Mouse (Mus musculus) adrenal gland, postnatal 4 days (tissue): ENCODE data around the gene Bicral. TPM values are rescaled to one million over a fixed set of nuclear protein-coding genes. Genes with fewer than 3 reads are reported as not detected.
"Not testable (repeated sequence)": the region's sequence is repeated elsewhere in the genome, so short reads cannot be mapped to it uniquely, and the experiment has no call there.

ENCODE experiments used
- DNase-seq, 2 experiments: peaks; one replicate each; pipeline ENCODE4 v3.0.0; 2021 to 2022; ENCODE audit warnings: low spot score in 2 of 2, mixed read lengths in 2 of 2
- total RNA-seq, 2 experiments: library from RNA; stranded (reverse); gene quantifications; 2 replicates each; pipeline ENCODE4 v1.2.3; 2021

Bicral gene
- total RNA-seq, 2 experiments from 2014 or later: 21.6 to 24.8 TPM

GRCm38 (mm10) chr17:46808376-46808775, 49.9 kb downstream of the Bicral start:
- DNase-seq: no peak

GRCm38 (mm10) chr17:46801761-46802160, 56.5 kb downstream of the Bicral start:
- no peak for DNase-seq

DNA sequence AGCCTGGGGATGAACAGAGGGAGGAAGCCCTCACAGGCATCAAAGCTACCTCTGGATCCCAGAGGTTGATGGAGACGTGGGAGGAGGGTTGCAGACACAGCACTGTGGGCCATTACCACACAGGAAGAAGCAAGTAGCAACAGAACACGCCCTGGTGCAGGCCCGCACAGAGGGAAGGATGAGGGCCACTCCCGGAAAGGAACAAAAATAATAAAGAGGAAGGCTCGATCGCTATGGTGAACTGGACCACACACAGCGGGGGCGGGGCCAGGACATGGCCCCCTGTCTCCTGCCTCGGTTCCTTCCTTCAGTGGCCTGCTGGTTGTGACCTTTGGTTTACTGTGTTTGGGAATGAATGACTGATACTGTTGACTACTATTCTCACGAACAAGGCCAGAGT, 58.6 kb downstream of the Bicral start:
- DNase-seq: no peak

- no peak for DNase-seq
Measured at GRCm38 (mm10) chr17:46797386-46797785, 60.9 kb downstream of the Bicral start.

DNA sequence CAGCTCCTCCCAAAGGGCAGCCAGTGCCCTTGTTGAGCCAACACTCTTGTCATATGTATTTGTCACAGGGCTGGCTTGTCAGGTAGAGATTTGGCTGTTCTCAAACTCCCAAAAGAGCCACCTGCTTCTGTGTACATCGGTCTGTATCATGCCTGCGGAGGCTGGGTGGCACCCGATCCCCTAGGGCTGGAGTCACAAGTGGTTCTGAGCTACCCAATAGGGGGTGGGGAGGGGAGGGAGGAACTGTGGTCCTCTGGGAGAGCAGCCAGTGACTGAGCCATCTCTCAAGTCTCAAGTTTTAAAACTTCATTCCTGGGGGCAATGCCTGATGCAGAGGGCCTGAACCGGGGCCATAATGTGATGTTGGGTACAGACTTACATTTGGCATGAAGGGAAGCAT, 61.5 kb downstream of the Bicral start:
- no peak for DNase-seq

- DNase-seq: no peak
Measured at GRCm38 (mm10) chr17:46792963-46793362, 65.3 kb downstream of the Bicral start.

DNA sequence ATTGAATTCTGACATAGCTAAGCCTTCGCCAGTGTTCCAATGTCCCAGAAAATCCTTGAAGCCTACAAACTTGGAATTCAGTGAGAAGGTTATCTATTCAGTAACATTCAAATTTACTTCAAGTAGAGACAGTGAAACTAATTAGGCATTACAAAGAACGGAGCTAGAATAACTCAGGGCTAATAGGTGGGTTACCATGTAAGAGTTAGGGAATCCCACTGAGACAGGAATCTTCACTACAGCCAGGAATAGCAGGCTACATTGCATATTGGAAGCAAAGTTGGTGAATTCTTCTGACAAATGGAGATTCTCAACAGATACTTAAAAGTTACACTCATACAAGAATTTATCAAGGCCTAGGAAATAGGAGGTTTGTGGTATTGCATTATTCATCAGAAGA, 70.3 kb downstream of the Bicral start:
- not testable (repeated sequence) for DNase-seq

- DNase-seq: no peak
Measured at GRCm38 (mm10) chr17:46786952-46787351, 71.3 kb downstream of the Bicral start.

DNA sequence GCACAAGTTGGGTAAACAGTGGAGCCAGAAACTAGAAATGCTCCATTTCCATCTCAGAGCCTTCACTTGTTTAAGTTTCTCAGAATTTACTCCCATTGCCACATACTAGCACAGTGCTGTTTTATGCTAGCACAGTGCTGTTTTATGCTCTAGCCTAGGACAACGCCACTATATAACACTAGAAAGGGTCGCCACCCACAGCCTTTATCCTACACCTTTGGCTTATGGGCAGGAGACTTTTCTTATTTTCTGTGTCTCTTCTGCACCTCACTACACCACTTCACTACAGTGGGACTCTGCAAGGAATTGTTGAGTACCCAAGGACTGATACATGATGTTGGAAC, 75.1 kb downstream of the Bicral start:
- DNase-seq: no peak

- DNase-seq: peak; percentile 86 to 91
Measured at GRCm38 (mm10) chr17:46782341-46783221, 75.7 kb downstream of the Bicral start, which contains the start of gene Rpl7l1. Gene Rpl7l1, minus strand, starts transcription at chr17:46782672.

DNA sequence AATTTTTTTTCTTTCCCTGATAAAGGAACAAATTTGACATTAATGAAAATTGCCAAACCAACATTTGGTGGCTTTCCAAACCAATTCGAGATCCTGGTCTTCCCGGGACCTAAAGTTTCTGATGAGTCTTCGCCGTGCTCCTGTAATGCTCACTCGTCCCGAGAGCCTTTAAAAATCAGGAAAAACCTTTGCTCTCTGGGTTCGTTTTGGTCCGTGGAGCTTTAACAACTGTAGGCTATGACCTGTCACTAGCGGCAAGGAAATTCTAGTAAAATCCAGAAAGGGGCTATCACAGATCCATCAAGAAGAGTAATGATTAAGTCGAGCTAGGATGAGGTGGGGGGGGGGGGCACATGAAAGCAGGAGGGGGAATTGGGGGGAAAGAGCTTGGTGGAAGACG, 76.4 kb downstream of the Bicral start:
- DNase-seq: no peak

- DNase-seq: no peak
Measured at GRCm38 (mm10) chr17:46776087-46776486, 82.2 kb downstream of the Bicral start.

DNA sequence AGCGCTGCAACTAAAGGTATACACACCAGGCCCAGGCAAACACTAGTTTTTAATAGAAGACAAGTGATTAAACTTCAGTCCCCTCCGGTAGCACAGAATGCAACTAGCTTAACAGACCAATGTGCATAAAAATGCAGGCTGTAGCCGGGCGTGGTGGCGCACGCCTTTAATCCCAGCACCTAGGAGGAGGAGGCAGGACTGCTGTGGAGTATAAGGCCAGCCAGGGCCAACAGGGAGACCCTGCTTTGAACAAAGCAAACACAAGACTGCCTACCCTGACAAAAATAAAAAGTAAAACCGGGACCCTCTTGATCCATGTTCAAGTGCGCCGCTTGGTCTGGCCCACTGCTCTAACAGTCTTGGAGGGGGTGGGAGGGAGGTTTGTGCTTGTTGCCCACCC, 83.2 kb downstream of the Bicral start:
- DNase-seq: no peak

DNA sequence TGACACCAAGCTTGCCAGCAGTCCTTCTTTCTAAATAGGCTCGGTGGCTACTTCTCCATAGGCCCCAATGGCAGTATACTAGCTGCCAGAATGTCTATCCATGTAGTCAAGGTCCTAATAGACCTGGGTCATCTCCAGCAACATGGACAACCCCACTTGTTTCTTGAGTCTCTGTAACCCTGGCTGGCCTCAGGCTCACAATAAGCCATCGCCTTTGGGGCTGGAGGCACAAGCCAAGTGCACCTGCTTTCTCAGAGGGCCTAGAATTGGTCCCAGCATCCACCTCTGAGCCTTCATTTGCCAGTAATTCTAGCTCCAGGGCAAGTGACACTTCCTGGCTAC, 84.2 kb downstream of the Bicral start:
- DNase-seq: no peak

- no peak for DNase-seq
Measured at GRCm38 (mm10) chr17:46773278-46774130, 84.8 kb downstream of the Bicral start.

- peak; percentile 69 to 75 for DNase-seq
Measured at GRCm38 (mm10) chr17:46772404-46773277, 85.6 kb downstream of the Bicral start, which contains the start of gene 2310039H08Rik. Gene 2310039H08Rik, plus strand, starts transcription at chr17:46772635.

DNA sequence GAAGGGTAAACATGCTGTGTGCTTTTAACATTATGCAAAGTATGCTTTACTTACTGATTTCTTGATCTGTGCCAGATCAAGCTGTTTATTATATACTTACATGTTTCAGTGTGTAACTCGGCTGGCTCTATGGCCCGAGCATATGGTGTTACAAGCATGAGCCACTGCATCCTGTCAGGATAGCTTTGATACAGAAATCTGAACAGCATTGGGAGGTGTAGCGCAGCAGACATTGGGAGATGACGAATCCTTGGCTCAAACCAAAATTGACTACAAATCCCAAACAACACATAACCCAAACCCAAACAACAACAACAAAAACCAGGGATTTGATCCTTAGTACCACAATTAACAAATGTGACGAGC, 86.3 kb downstream of the Bicral start:
- no peak for DNase-seq

- DNase-seq: no peak
Measured at GRCm38 (mm10) chr17:46771616-46772015, 86.7 kb downstream of the Bicral start.

- no peak for DNase-seq
Measured at GRCm38 (mm10) chr17:46771025-46771424, 87.3 kb downstream of the Bicral start.

DNA sequence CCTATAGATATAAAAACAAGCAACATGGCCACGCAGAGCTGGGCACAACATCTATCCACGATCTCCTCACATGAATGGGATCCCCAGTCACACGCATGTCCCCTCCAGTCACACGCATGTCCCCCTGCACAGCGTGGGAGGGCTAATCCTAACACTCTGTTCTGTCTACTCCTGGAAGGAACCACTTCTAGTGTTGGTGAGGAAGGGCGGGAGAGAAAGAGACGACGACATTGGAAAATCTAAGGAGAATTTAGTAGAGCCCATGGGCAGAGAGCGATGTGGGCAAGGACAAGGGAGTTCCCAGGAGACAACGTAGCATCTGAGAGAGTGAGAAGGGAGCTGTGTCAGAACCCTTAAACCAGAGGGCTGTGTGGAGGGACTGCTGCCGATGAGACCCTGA, 87.7 kb downstream of the Bicral start:
- DNase-seq: no peak

GRCm38 (mm10) chr17:46767868-46768267, 90.4 kb downstream of the Bicral start:
- DNase-seq: no peak
